Mouse (Mus musculus) hindbrain, embryonic 11.5 days (tissue): ENCODE measurements around the gene Wdr18. TPM values are rescaled to one million over a fixed set of nuclear protein-coding genes. Genes with fewer than 3 reads are reported as not detected.
A peak's percentile ranks its signal among the peaks of the same experiment; 100 is the strongest.

Source experiments
- ATAC-seq: fragments of 200-750 bp; cut with Nextera tagmentation; 2 replicates; pipeline ENCODE4 v1.8.0; 2017; ENCODE audit warnings: mild to moderate bottlenecking, moderate TSS enrichment, moderate library complexity; ENCODE audit not compliant: low FRiP score
- DNase-seq: peaks from one replicate; pipeline ENCODE4 v3.0.0-alpha.2; 2015; ENCODE audit warnings: low spot score
- H3K27ac ChIP-seq: fragments of 300-500 bp; sonication (generic); 2 replicates; pipeline ENCODE4 v1.5.1; 2014; ENCODE audit warnings: mild to moderate bottlenecking, low read depth, low read length
- H3K27me3 ChIP-seq: fragments of 300-500 bp; sonication (generic); 2 replicates; pipeline ENCODE4 v1.6.1; 2014; ENCODE audit warnings: mild to moderate bottlenecking, low read length, moderate library complexity, mixed read lengths; ENCODE audit not compliant: control insufficient read depth, insufficient read depth
- H3K36me3 ChIP-seq: fragments of 300-500 bp; sonication (generic); 2 replicates; pipeline ENCODE4 v1.6.1; 2014; ENCODE audit warnings: mild to moderate bottlenecking, low read length, moderate library complexity, mixed read lengths; ENCODE audit not compliant: control insufficient read depth, insufficient read depth
- H3K4me1 ChIP-seq: fragments of 300-500 bp; sonication (generic); replicated peaks from 2 replicates; pipeline ENCODE4 v1.6.1; 2014; ENCODE audit warnings: low read length, mixed read lengths; ENCODE audit not compliant: control insufficient read depth, insufficient read depth
- H3K4me2 ChIP-seq: fragments of 300-500 bp; sonication (generic); replicated peaks from 2 replicates; pipeline ENCODE4 v1.6.1; 2014; ENCODE audit warnings: mild to moderate bottlenecking, low read depth, low read length
- H3K4me3 ChIP-seq: fragments of 300-500 bp; sonication (generic); 2 replicates; pipeline ENCODE4 v1.5.1; 2014; ENCODE audit warnings: low read depth, low read length
- H3K9ac ChIP-seq: fragments of 300-500 bp; sonication (generic); 2 replicates; pipeline ENCODE4 v1.6.1; 2014; ENCODE audit warnings: low read depth, low read length
- H3K9me3 ChIP-seq: fragments of 300-500 bp; sonication (generic); 2 replicates; pipeline ENCODE4 v1.6.1; 2016; ENCODE audit warnings: low read length; ENCODE audit not compliant: control insufficient read depth
- WGBS: fragments of 180-500 bp; shearing (Covaris S2); extraction: QIAGEN DNeasy Blood & Tissue Kit; methylation state at CpG from one replicate; pipeline ENCODE4 v1.1.7; 2014; 5-methylcytosine and 5-hydroxymethylcytosine counted together
- polyA plus RNA-seq: library from polyadenylated mRNA; unstranded; fragments of >200 nt; fragmentation: Nextera tagmentation; extraction: Ambion mirVana; gene quantifications from 2 replicates; pipeline ENCODE4 v1.2.1, GENCODE M21; 2014

The Wdr18 gene
- polyA plus RNA-seq, 1 experiment from 2014 or later = 94.7 TPM

GRCm38 (mm10) chr10:79931797-79932196, 28.2 kb upstream of the Wdr18 start:
- DNase-seq (no peak), ATAC-seq (no peak)
- Histone ChIP-seq H3K27me3 (no peaks in the 10 kb centered on the region), H3K4me2 (no peak overlapping the region), H3K27ac (no peak overlapping the region), H3K36me3 (peaks cover 4% of the 10 kb centered on the region; the same call in 1 of the 2 replicates), H3K4me3 (no peak overlapping the region), H3K9ac (no peak overlapping the region), H3K4me1 (peaks cover 21% of the 10 kb centered on the region), H3K9me3 (no peaks in the 10 kb centered on the region)
- WGBS = 79% methylated on average over 9 of the region's 9 CpGs

DNA sequence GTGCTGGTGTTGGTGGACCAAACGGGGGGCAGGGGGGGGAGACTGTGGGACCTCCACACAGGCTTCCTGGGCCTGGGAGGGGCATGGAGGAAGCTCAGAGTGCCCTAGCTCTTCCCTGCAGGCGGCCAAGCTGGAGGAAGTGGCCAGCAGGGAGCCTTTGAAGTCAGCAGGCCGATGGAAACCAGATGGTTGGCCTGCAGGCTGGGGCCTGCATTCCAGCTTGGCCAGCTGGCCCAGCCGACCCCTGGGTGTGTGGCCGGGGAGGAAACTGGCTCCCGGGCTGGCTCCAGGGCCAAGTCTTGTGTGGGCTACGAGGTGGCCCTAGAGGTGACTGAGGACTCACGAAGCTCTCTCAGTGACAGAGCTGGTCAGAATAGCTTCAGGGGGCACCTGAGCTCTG, 27.2 kb upstream of the Wdr18 start:
- WGBS = 12% methylated on average over 8 of the region's 8 CpGs
- no peaks in the 10 kb centered on the region for H3K9me3 ChIP-seq
- DNase-seq (peak; percentile 47), ATAC-seq (no peak)
- H3K9ac ChIP-seq = no peak overlapping the region
- H3K36me3 ChIP-seq = peaks cover 4% of the 10 kb centered on the region; the same call in 1 of the 2 replicates
- H3K4me3 ChIP-seq = 0 out of 2 replicates have a peak overlapping the region, but pooled peaks have one; percentile 4
- no peaks in the 10 kb centered on the region for H3K27me3 ChIP-seq
- H3K4me1 ChIP-seq = peaks cover 21% of the 10 kb centered on the region
- H3K27ac ChIP-seq = no peak overlapping the region
- no peak overlapping the region for H3K4me2 ChIP-seq

- Histone ChIP-seq H3K27me3 (no peaks in the 10 kb centered on the region), H3K4me3 (no peak overlapping the region), H3K27ac (no peak overlapping the region), H3K4me1 (peaks cover 21% of the 10 kb centered on the region), H3K9ac (no peak overlapping the region), H3K36me3 (peaks cover 4% of the 10 kb centered on the region; the same call in 1 of the 2 replicates), H3K4me2 (no peak overlapping the region; the same call in 1 of the 2 replicates), H3K9me3 (no peaks in the 10 kb centered on the region)
- DNase-seq (no peak), ATAC-seq (no peak)
- WGBS = 54% methylated on average over 9 of the region's 9 CpGs
Observed at GRCm38 (mm10) chr10:79933145-79933679, 26.7 kb upstream of the Wdr18 start.

DNA sequence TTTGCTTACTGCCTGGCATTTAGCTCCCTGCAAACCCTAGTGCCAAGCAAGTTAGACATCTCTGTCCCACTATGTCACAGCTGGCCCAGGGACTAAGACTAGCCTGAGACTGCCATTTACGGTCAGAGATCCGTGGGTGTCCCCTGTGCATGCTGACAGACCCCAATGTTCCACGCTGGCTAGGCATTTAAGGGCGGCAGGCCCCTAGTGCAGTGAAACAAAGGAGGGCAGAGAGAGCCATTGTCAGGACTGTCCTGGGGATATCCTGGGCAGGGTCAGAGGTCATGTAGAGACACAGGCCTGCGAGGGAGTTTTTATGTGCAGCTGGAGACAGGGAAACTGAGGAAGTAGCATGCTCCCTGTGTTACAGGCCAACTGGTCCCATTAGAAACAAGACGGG, 26.1 kb upstream of the Wdr18 start:
- no peak overlapping the region for H3K9ac ChIP-seq

DNA sequence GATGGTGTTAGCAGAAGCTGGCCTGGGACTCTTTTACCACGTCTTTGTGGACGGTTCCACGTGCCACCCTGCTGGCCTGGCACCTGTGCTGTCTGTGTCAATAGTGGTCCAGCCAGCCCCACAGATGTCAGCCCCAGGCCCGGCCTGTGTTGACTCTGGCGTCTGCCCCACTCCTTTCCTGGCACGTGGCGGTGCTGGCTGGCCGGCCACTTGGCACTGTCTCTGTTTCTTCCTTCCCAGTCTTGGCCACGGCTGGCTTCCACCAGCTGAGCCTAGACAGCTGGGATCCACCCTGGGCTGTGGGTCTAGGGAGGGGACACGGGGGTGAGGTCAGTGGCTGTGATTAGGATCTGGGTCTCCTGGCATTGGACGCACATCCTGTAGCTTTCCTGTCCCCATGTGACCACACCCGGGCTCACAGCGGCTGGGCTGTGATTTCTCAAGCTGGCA, 25.7 kb upstream of the Wdr18 start:
- H3K9ac ChIP-seq = no peak overlapping the region
- H3K36me3 ChIP-seq = peaks cover 4% of the 10 kb centered on the region; the same call in 1 of the 2 replicates
- H3K4me2 ChIP-seq = no peak overlapping the region
- DNase-seq (no peak), ATAC-seq (no peak)
- H3K27ac ChIP-seq = no peak overlapping the region
- no peak overlapping the region for H3K4me3 ChIP-seq
- 70% methylated on average over 13 of the region's 13 CpGs for WGBS
- H3K27me3 ChIP-seq = no peaks in the 10 kb centered on the region
- H3K9me3 ChIP-seq = no peaks in the 10 kb centered on the region
- peaks cover 17% of the 10 kb centered on the region; the same call in 1 of the 2 replicates for H3K4me1 ChIP-seq

More for the DNA sequence above, 26.1 kb upstream of the Wdr18 start:
- peaks cover 20% of the 10 kb centered on the region for H3K4me1 ChIP-seq
- H3K27ac ChIP-seq = no peak overlapping the region
- ATAC-seq (no peak), DNase-seq (no peak)
- no peaks in the 10 kb centered on the region for H3K9me3 ChIP-seq
- H3K4me3 ChIP-seq = no peak overlapping the region
- H3K4me2 ChIP-seq = no peak overlapping the region
- 38% methylated on average over 6 of the region's 6 CpGs for WGBS
- no peaks in the 10 kb centered on the region for H3K27me3 ChIP-seq
- peaks cover 4% of the 10 kb centered on the region; the same call in 1 of the 2 replicates for H3K36me3 ChIP-seq

DNA sequence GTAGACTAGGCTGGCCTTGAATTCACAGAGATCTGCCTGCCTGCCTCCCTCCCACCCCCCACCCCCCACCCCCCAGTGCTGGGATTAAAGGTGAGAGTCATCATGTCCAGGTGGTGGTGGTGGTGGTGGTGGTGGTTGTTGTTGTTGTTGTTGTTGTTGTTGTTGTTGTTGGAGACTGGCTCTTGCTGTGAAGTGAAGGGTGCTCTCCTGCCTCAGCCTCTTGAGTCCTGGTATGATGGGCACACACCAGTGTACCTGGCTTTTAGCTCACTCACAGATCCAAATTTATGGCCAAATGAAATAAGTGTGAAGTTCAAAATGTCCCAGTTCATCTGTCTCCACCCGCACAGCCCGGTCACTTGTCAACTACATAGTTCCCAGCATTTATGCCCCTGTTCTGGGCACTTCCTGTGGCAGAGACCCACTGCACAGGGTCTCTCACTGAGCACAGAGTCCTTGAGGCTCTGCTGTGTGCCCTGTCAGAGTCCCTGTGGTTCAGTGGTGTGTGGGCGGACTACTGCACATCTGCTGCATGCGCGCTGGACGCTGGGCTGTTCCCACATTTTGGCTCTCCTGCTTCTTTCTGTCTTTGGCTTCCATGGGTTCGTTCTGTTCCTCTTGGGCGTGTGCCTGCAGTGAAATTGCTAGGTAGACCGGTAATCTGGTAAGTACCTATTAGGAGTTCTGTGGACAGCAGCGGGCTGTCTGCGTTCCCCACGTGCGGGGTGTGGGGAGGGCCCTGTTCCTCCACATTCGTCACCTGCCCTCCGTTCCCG, 25.0 kb upstream of the Wdr18 start:
- Histone ChIP-seq H3K4me2 (no peak overlapping the region), H3K27ac (no peak overlapping the region), H3K4me3 (no peak overlapping the region), H3K9ac (no peak overlapping the region), H3K27me3 (no peaks in the 10 kb centered on the region), H3K4me1 (peaks cover 17% of the 10 kb centered on the region; the same call in 1 of the 2 replicates), H3K36me3 (peaks cover 4% of the 10 kb centered on the region; the same call in 1 of the 2 replicates), H3K9me3 (no peaks in the 10 kb centered on the region)
- DNase-seq = no peak
- 90% methylated on average over 16 of the region's 16 CpGs for WGBS
- no peak for ATAC-seq

- H3K4me3 ChIP-seq = no peak overlapping the region
- H3K9me3 ChIP-seq = no peaks in the 10 kb centered on the region
- H3K4me2 ChIP-seq = no peak overlapping the region
- H3K36me3 ChIP-seq = peaks cover 4% of the 10 kb centered on the region; the same call in 1 of the 2 replicates
- ATAC-seq = no peak
- H3K27ac ChIP-seq = no peak overlapping the region
- no peak for DNase-seq
- no peaks in the 10 kb centered on the region for H3K27me3 ChIP-seq
- no peak overlapping the region for H3K9ac ChIP-seq
- H3K4me1 ChIP-seq = peaks cover 11% of the 10 kb centered on the region; the same call in 1 of the 2 replicates
- 77% methylated on average over 10 of the region's 10 CpGs for WGBS
Observed at GRCm38 (mm10) chr10:79936284-79936910, 23.6 kb upstream of the Wdr18 start.

DNA sequence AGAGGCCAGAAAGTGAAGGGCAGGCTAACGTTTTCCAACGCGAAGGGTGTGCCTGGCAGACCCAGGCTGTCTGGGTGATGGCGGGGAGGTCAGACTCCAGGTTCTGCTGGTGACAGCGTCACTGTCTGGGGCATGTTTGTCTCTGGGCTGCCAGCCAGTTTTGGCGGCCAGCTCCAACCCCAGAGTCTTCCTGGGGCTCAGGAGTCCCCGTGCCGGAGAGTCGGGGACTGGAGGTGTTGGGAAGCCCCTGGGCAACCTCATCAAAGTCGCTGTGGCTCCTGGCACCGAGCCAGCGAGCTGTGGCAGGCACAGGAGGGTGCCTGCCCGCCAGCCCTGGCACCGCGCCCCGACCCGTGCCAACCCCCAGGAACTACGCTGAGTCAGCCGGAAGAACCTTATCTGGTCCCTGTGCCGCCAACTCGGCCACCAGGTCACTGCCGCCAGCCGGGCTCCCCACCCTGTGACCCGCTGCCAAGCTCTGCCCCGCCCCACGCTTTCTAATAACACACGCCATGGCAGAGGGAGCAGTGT, 23.0 kb upstream of the Wdr18 start:
- Histone ChIP-seq H3K9ac (no peak overlapping the region), H3K4me1 (peaks cover 10% of the 10 kb centered on the region; the same call in 1 of the 2 replicates), H3K4me2 (no peak overlapping the region), H3K9me3 (no peaks in the 10 kb centered on the region), H3K36me3 (peaks cover 4% of the 10 kb centered on the region; the same call in 1 of the 2 replicates), H3K27me3 (no peaks in the 10 kb centered on the region), H3K27ac (no peak overlapping the region), H3K4me3 (no peak overlapping the region)
- ATAC-seq (no peak), DNase-seq (no peak)
- WGBS = 73% methylated on average over 23 of the region's 27 CpGs
